Mouse (Mus musculus) heart, embryonic 13.5 days (tissue): ENCODE measurements around the gene Olfr159. TPM values are rescaled to one million over a fixed set of nuclear protein-coding genes. Genes with fewer than 3 reads are reported as not detected.
A peak's percentile ranks its signal among the peaks of the same experiment; 100 is the strongest.

Source experiments
- ATAC-seq: fragments of 200-750 bp; cut with Nextera tagmentation; 2 replicates; pipeline ENCODE4 v1.8.0; 2017; ENCODE audit warnings: moderate TSS enrichment; ENCODE audit not compliant: insufficient number of reproducible peaks, low FRiP score, low TSS enrichment; ENCODE audit errors: extremely low read depth
- H3K27ac ChIP-seq: fragments of 300-500 bp; sonication (generic); replicated peaks from 2 replicates; pipeline ENCODE4 v1.5.1; 2015; ENCODE audit warnings: moderate library complexity, mild to moderate bottlenecking, inconsistent platforms
- H3K27me3 ChIP-seq: fragments of 300-500 bp; sonication (generic); replicated peaks from 2 replicates; pipeline ENCODE4 v1.6.1; 2015; ENCODE audit warnings: mild to moderate bottlenecking, inconsistent platforms
- H3K36me3 ChIP-seq: fragments of 300-500 bp; sonication (generic); 2 replicates; pipeline ENCODE4 v1.6.1; 2015; ENCODE audit warnings: mild to moderate bottlenecking, inconsistent platforms
- H3K4me1 ChIP-seq: fragments of 300-500 bp; sonication (generic); 2 replicates; pipeline ENCODE4 v1.6.1; 2015; ENCODE audit warnings: inconsistent platforms
- H3K4me2 ChIP-seq: fragments of 300-500 bp; sonication (generic); 2 replicates; pipeline ENCODE4 v1.6.1; 2015; ENCODE audit warnings: inconsistent platforms, mild to moderate bottlenecking, moderate library complexity
- H3K4me3 ChIP-seq: fragments of 300-500 bp; sonication (generic); 2 replicates; pipeline ENCODE4 v1.5.1; 2015; ENCODE audit warnings: moderate library complexity, mild to moderate bottlenecking, inconsistent platforms
- H3K9ac ChIP-seq: fragments of 300-500 bp; sonication (generic); 2 replicates; pipeline ENCODE4 v1.6.1; 2015; ENCODE audit warnings: inconsistent platforms, mild to moderate bottlenecking, moderate library complexity
- H3K9me3 ChIP-seq: fragments of 300-500 bp; sonication (generic); 2 replicates; pipeline ENCODE4 v1.6.1; 2016; ENCODE audit warnings: inconsistent platforms
- WGBS: fragments of 180-500 bp; shearing (Covaris S2); methylation state at CpG from one replicate; pipeline ENCODE4 v1.1.7; 2015; ENCODE audit warnings: mixed read lengths; 5-methylcytosine and 5-hydroxymethylcytosine counted together
- polyA plus RNA-seq: library from polyadenylated mRNA; unstranded; fragments of >200 nt; fragmentation: Nextera tagmentation; extraction: Ambion mirVana; gene quantifications from 2 replicates; pipeline ENCODE4 v1.2.1, GENCODE M21; 2015

Gene Olfr159
- polyA plus RNA-seq, 1 experiment from 2014 or later: not detected

GRCm38 (mm10) chr4:43759571-43760418, 11.0 kb downstream of the Olfr159 start:
- H3K4me1 ChIP-seq: peaks cover 22% of the 10 kb centered on the region
- no peaks in the 10 kb centered on the region for H3K27me3 ChIP-seq
- no peak overlapping the region for H3K4me3 ChIP-seq
- no peaks in the 10 kb centered on the region for H3K9me3 ChIP-seq
- H3K36me3 ChIP-seq: no peaks in the 10 kb centered on the region
- H3K4me2 ChIP-seq: no peak overlapping the region
- H3K9ac ChIP-seq: no peak overlapping the region
- WGBS: 75% methylated on average over 21 of the region's 21 CpGs
- no peak for ATAC-seq
- H3K27ac ChIP-seq: no peak overlapping the region

GRCm38 (mm10) chr4:43757213-43757612, 13.6 kb downstream of the Olfr159 start:
- Histone ChIP-seq H3K9me3 (no peaks in the 10 kb centered on the region), H3K4me3 (no peak overlapping the region), H3K9ac (0 out of 2 replicates have a peak overlapping the region, but pooled peaks have one; percentile 24), H3K36me3 (no peaks in the 10 kb centered on the region), H3K4me2 (peak overlapping the region; percentile 10; the same call in 1 of the 2 replicates), H3K27me3 (no peaks in the 10 kb centered on the region), H3K27ac (peak overlapping the region; percentile 56), H3K4me1 (peaks cover 22% of the 10 kb centered on the region)
- 26% methylated on average over 6 of the region's 6 CpGs for WGBS
- no peak for ATAC-seq

- Histone ChIP-seq H3K4me3 (no peak overlapping the region), H3K9ac (no peak overlapping the region), H3K36me3 (no peaks in the 10 kb centered on the region), H3K4me1 (peaks cover 7% of the 10 kb centered on the region), H3K9me3 (no peaks in the 10 kb centered on the region), H3K27ac (no peak overlapping the region), H3K27me3 (no peaks in the 10 kb centered on the region), H3K4me2 (no peak overlapping the region)
- 12% methylated on average over 6 of the region's 6 CpGs for WGBS
- ATAC-seq: no peak
Observed at GRCm38 (mm10) chr4:43745187-43745586, 25.6 kb downstream of the Olfr159 start.

GRCm38 (mm10) chr4:43743099-43743498, 27.7 kb downstream of the Olfr159 start:
- peaks cover 7% of the 10 kb centered on the region for H3K4me1 ChIP-seq
- H3K27me3 ChIP-seq: no peaks in the 10 kb centered on the region
- H3K4me3 ChIP-seq: no peak overlapping the region
- 3% methylated on average over 1 of the region's 1 CpGs for WGBS
- H3K9me3 ChIP-seq: no peaks in the 10 kb centered on the region
- no peak overlapping the region for H3K27ac ChIP-seq
- no peaks in the 10 kb centered on the region for H3K36me3 ChIP-seq
- ATAC-seq: no peak
- H3K9ac ChIP-seq: 0 out of 2 replicates have a peak overlapping the region, but pooled peaks have one; percentile 16
- no peak overlapping the region for H3K4me2 ChIP-seq

GRCm38 (mm10) chr4:43742637-43743036, 28.2 kb downstream of the Olfr159 start:
- H3K9ac ChIP-seq: no peak overlapping the region
- peaks cover 7% of the 10 kb centered on the region for H3K4me1 ChIP-seq
- H3K36me3 ChIP-seq: no peaks in the 10 kb centered on the region
- H3K27ac ChIP-seq: no peak overlapping the region
- no peaks in the 10 kb centered on the region for H3K9me3 ChIP-seq
- ATAC-seq: no peak
- H3K4me2 ChIP-seq: no peak overlapping the region
- WGBS: 41% methylated on average over 4 of the region's 4 CpGs
- no peaks in the 10 kb centered on the region for H3K27me3 ChIP-seq
- H3K4me3 ChIP-seq: no peak overlapping the region

- 64% methylated on average over 5 of the region's 5 CpGs for WGBS
- Histone ChIP-seq H3K9ac (no peak overlapping the region), H3K9me3 (no peaks in the 10 kb centered on the region), H3K36me3 (no peaks in the 10 kb centered on the region), H3K4me1 (no peaks in the 10 kb centered on the region), H3K4me2 (no peak overlapping the region), H3K4me3 (no peak overlapping the region), H3K27me3 (no peaks in the 10 kb centered on the region), H3K27ac (no peak overlapping the region)
- no peak for ATAC-seq
Observed at GRCm38 (mm10) chr4:43741526-43741925, 29.3 kb downstream of the Olfr159 start.

- no peaks in the 10 kb centered on the region for H3K4me1 ChIP-seq
- no peaks in the 10 kb centered on the region for H3K36me3 ChIP-seq
- 52% methylated on average over 8 of the region's 8 CpGs for WGBS
- H3K27me3 ChIP-seq: no peaks in the 10 kb centered on the region
- H3K9ac ChIP-seq: no peak overlapping the region
- H3K4me3 ChIP-seq: no peak overlapping the region
- no peak overlapping the region for H3K4me2 ChIP-seq
- no peak overlapping the region for H3K27ac ChIP-seq
- ATAC-seq: no peak
- no peaks in the 10 kb centered on the region for H3K9me3 ChIP-seq
Observed at GRCm38 (mm10) chr4:43738989-43739674, 31.7 kb downstream of the Olfr159 start.

- Histone ChIP-seq H3K36me3 (no peaks in the 10 kb centered on the region), H3K27me3 (no peaks in the 10 kb centered on the region), H3K4me1 (peaks cover 16% of the 10 kb centered on the region), H3K9me3 (no peaks in the 10 kb centered on the region), H3K4me2 (no peak overlapping the region), H3K4me3 (no peak overlapping the region), H3K9ac (no peak overlapping the region), H3K27ac (no peak overlapping the region)
- ATAC-seq: no peak
- WGBS: 64% methylated on average over 6 of the region's 6 CpGs
Observed at GRCm38 (mm10) chr4:43737144-43737543, 33.7 kb downstream of the Olfr159 start.

- H3K4me2 ChIP-seq: no peak overlapping the region
- no peaks in the 10 kb centered on the region for H3K9me3 ChIP-seq
- no peak overlapping the region for H3K4me3 ChIP-seq
- no peaks in the 10 kb centered on the region for H3K36me3 ChIP-seq
- peaks cover 55% of the 10 kb centered on the region for H3K4me1 ChIP-seq
- no peak overlapping the region for H3K9ac ChIP-seq
- no peak for ATAC-seq
- 60% methylated on average over 5 of the region's 5 CpGs for WGBS
- no peak overlapping the region for H3K27ac ChIP-seq
- no peaks in the 10 kb centered on the region for H3K27me3 ChIP-seq
Observed at GRCm38 (mm10) chr4:43733186-43733585, 37.6 kb downstream of the Olfr159 start.

- peaks cover 66% of the 10 kb centered on the region for H3K4me1 ChIP-seq
- H3K9me3 ChIP-seq: no peaks in the 10 kb centered on the region
Observed at GRCm38 (mm10) chr4:43732171-43732570, 38.6 kb downstream of the Olfr159 start.

GRCm38 (mm10) chr4:43730750-43731297, 40.0 kb downstream of the Olfr159 start:
- H3K4me2 ChIP-seq: peak overlapping the region; percentile 20; the same call in 1 of the 2 replicates
- H3K27me3 ChIP-seq: no peaks in the 10 kb centered on the region
- H3K4me1 ChIP-seq: peaks cover 79% of the 10 kb centered on the region
- no peaks in the 10 kb centered on the region for H3K9me3 ChIP-seq
- 51% methylated on average over 21 of the region's 21 CpGs for WGBS
- H3K36me3 ChIP-seq: no peaks in the 10 kb centered on the region
- no peak for ATAC-seq
- no peak overlapping the region for H3K9ac ChIP-seq
- H3K27ac ChIP-seq: peak overlapping the region; percentile 85
- no peak overlapping the region for H3K4me3 ChIP-seq

More at GRCm38 (mm10) chr4:43732171-43732570, 38.6 kb downstream of the Olfr159 start:
- Histone ChIP-seq H3K9ac (peak overlapping the region; percentile 56), H3K4me2 (no peak overlapping the region), H3K27ac (no peak overlapping the region), H3K36me3 (no peaks in the 10 kb centered on the region), H3K27me3 (no peaks in the 10 kb centered on the region), H3K4me3 (no peak overlapping the region)
- no peak for ATAC-seq
- WGBS: 27% methylated on average over 1 of the region's 1 CpGs
